Mouse (Mus musculus): ENCODE measurements around the gene Ets1. TPM values are rescaled to one million over a fixed set of nuclear protein-coding genes. Genes with fewer than 3 reads are reported as not detected.

Gene Ets1
- polyA plus RNA-seq, 1 experiment from 2014 or later: 48.5 TPM

DNA sequence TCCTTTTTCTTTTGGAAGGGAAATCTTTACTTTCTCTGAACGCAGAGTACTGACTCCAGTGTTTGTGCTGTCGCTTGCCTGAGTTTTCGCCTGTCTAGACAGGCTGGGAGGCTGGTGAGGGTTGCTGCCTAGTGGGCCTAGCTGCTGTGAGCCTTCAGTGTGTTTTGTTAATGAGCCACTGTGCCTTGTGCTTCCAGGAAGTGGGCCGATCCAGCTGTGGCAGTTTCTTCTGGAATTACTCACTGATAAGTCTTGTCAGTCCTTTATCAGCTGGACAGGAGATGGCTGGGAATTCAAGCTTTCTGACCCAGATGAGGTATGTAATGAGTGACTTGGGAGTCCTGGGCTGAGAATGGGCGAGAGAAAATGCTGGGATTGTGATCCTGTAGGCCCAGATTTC is 116.6 kb downstream of the Ets1 start:
- Histone ChIP-seq H3K9ac (replicated peaks) (no peak overlapping the region), H3K27ac (no peak overlapping the region), H3K4me2 (no peak overlapping the region), H3K4me3 (replicated peaks) (no peak overlapping the region), H3K36me3 (peaks cover 56% of the 10 kb centered on the region), H3K27me3 (no peaks in the 10 kb centered on the region), H3K9me3 (no peaks in the 10 kb centered on the region), H3K4me1 (replicated peaks) (peaks cover 9% of the 10 kb centered on the region)
- WGBS: 61% methylated on average over 5 of the region's 5 CpGs
- ATAC-seq (ENCODE audit: insufficient number of reproducible peaks, insufficient read depth, low FRiP score, low TSS enrichment, low read depth): no peak

DNA sequence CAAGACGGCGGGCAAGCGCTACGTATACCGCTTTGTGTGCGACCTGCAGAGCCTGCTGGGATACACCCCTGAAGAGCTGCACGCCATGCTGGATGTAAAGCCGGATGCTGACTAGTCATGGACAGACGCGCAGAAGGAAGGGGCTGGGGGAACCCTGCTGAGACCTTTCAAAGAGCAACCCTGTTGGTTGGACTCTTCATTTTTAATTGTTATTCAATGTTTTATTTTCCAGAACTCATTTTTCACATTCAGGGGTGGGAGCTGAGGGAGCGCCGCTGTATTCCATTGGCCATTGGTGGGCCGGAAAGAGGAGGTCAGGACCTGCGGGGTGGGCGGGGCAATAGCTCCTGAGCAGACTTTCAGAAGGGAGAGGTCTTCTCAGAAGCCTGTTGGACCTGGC is 118.3 kb downstream of the Ets1 start:
- no peak overlapping the region for H3K4me2 ChIP-seq
- ATAC-seq (ENCODE audit: insufficient number of reproducible peaks, insufficient read depth, low FRiP score, low TSS enrichment, low read depth): no peak
- no peaks in the 10 kb centered on the region for H3K27me3 ChIP-seq
- H3K36me3 ChIP-seq: peaks cover 55% of the 10 kb centered on the region
- H3K4me3 ChIP-seq (replicated peaks): no peak overlapping the region
- H3K4me1 ChIP-seq (replicated peaks): peaks cover 21% of the 10 kb centered on the region
- 95% methylated on average over 15 of the region's 15 CpGs for WGBS
- no peak overlapping the region for H3K27ac ChIP-seq
- H3K9ac ChIP-seq (replicated peaks): no peak overlapping the region
- no peaks in the 10 kb centered on the region for H3K9me3 ChIP-seq

DNA sequence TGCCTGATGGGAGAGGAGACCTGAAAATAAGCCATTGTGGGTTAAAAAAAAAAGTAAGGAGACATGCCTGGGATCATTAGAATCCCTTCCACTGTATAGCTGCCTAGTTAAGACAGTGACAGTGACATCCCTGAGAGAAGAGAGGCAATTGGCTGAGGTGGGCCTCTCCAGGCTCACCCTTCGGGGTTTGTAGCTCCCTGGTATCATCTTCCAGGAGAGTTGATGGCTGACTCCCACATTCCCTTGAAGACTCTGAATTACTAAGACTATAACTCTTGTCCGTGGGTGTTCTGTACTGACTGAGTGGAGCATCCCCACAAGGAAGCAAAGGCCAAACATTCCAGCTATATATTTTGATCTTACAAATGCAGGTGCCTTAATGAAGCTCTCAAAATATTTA is 120.0 kb downstream of the Ets1 start:
- H3K4me1 ChIP-seq (replicated peaks): peaks cover 14% of the 10 kb centered on the region
- H3K9me3 ChIP-seq: no peaks in the 10 kb centered on the region
- no peak for ATAC-seq (ENCODE audit: insufficient number of reproducible peaks, insufficient read depth, low FRiP score, low TSS enrichment, low read depth)
- peaks cover 44% of the 10 kb centered on the region for H3K36me3 ChIP-seq
- H3K27me3 ChIP-seq: no peaks in the 10 kb centered on the region
- no peak overlapping the region for H3K27ac ChIP-seq
- 74% methylated on average over 2 of the region's 2 CpGs for WGBS
- H3K9ac ChIP-seq (replicated peaks): no peak overlapping the region
- no peak overlapping the region for H3K4me2 ChIP-seq
- H3K4me3 ChIP-seq (replicated peaks): no peak overlapping the region

DNA sequence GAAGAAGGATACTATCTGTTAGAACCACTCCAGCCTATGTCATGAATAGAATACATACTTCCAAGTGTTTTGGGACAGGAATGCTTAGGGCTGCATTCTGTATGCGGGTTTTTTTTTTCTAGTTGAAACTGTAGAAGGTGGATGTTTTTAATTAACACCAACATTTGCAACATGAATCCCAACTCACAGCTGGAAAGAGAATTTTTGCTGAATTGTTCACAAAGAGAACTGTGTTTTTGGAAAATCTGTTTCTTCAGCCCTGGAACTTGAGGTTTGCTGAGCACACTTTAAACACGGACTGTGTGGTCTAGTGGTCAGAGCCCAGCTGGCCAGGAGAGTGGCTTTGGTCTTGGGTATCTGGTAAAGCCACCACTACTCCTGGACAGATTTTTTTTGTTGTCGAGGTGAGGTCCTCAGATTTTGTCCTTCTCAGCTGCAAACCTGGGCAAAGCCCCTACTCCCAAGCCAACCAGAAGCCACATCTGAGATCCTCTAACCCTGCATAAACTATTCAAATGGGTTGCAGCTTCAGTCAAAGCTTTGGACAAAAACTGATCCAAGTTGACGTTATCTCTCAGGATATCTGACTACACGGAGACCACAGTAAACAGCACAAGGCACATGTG is 122.4 kb downstream of the Ets1 start:
- Histone ChIP-seq H3K9ac (replicated peaks) (no peak overlapping the region), H3K4me2 (no peak overlapping the region), H3K27me3 (no peaks in the 10 kb centered on the region), H3K4me3 (replicated peaks) (no peak overlapping the region), H3K9me3 (no peaks in the 10 kb centered on the region), H3K27ac (peak overlapping the region; percentile 76), H3K4me1 (replicated peaks) (peaks cover 14% of the 10 kb centered on the region), H3K36me3 (peaks cover 33% of the 10 kb centered on the region)
- WGBS: 71% methylated on average over 5 of the region's 5 CpGs
- ATAC-seq (ENCODE audit: insufficient number of reproducible peaks, insufficient read depth, low FRiP score, low TSS enrichment, low read depth): no peak

DNA sequence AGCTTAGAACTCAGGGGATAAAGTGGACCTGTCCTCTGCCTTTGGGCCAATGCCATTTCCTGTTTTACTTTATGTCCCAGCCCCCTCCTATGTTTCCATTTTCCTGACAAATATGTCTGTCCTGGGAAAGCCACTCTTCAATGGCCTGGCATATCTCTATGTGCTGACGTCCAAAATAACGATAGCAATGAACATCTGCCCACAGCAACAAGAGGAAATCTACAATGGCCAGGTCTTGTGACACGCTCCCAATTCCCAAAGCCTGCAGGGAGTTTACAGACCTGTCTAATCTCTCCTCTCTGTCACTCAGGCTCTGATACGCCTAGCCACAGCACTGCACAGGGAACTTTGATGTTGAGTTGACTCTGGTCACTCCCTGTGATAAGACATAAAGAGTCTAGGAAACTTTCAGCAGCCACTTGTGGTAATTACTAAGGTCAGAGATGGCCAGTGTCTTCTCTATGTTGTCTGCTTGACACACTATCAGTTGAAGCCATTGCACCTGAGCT is 124.7 kb downstream of the Ets1 start:
- no peak for ATAC-seq (ENCODE audit: insufficient number of reproducible peaks, insufficient read depth, low FRiP score, low TSS enrichment, low read depth)
- Histone ChIP-seq H3K9ac (replicated peaks) (no peak overlapping the region), H3K4me3 (replicated peaks) (no peak overlapping the region), H3K27me3 (no peaks in the 10 kb centered on the region; the same call in 1 of the 2 replicates), H3K9me3 (no peaks in the 10 kb centered on the region), H3K4me2 (no peak overlapping the region), H3K4me1 (replicated peaks) (peaks cover 14% of the 10 kb centered on the region), H3K27ac (no peak overlapping the region), H3K36me3 (peaks cover 12% of the 10 kb centered on the region)
- 75% methylated on average over 4 of the region's 4 CpGs for WGBS

DNA sequence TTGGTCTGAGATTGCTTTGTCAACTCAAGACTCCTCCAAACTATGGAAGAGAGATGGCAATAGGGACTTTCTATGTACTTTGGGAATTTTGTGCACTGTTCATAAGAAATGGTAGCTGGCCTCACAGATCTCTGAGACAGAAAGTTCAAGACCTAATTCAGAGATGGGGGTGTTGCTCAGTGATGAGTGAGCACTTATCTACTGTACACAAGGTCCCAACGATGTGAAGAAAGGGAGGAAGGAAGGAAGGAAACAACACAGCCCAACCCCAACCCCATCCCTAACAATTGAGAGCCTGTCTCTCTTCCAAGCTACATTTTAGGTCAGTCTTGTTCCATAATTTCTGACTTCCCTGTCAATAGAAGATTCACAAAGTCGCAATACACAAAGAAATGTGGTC is 125.3 kb downstream of the Ets1 start:
- H3K27me3 ChIP-seq: no peaks in the 10 kb centered on the region; the same call in 1 of the 2 replicates
- WGBS: 79% methylated on average over 2 of the region's 2 CpGs

DNA sequence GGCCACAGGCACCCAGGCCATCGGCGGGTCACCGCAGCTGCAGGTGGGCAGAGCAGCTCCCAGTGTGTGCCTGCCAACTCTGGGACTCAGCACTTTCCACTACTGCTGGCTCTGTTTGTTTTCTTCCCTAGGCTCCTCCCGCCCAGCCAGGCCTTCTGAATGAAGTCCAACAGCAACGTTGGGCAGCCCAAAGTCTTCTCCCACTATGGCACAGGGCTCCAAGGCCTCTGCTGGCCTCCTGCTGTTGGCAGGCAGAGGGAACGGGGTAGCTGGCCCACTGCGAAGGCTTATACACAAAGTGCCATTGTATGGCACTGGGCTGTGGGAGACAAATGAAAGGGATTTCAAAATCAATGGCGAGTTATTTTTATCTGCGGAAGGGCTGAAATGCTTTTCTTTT is 128.4 kb downstream of the Ets1 start:
- no peaks in the 10 kb centered on the region; the same call in 1 of the 2 replicates for H3K27me3 ChIP-seq
- H3K9ac ChIP-seq (replicated peaks): no peak overlapping the region
- H3K36me3 ChIP-seq: no peaks in the 10 kb centered on the region
- no peak overlapping the region for H3K4me3 ChIP-seq (replicated peaks)
- no peaks in the 10 kb centered on the region for H3K4me1 ChIP-seq (replicated peaks)
- 83% methylated on average over 9 of the region's 9 CpGs for WGBS
- ATAC-seq (ENCODE audit: insufficient number of reproducible peaks, insufficient read depth, low FRiP score, low TSS enrichment, low read depth): no peak
- no peak overlapping the region for H3K27ac ChIP-seq
- no peak overlapping the region for H3K4me2 ChIP-seq
- H3K9me3 ChIP-seq: no peaks in the 10 kb centered on the region

More for the DNA sequence above, 125.3 kb downstream of the Ets1 start:
- H3K9ac ChIP-seq (replicated peaks): no peak overlapping the region
- ATAC-seq (ENCODE audit: insufficient number of reproducible peaks, insufficient read depth, low FRiP score, low TSS enrichment, low read depth): no peak
- H3K4me3 ChIP-seq (replicated peaks): no peak overlapping the region
- H3K36me3 ChIP-seq: peaks cover 8% of the 10 kb centered on the region; the same call in 1 of the 2 replicates
- no peak overlapping the region for H3K4me2 ChIP-seq
- H3K4me1 ChIP-seq (replicated peaks): peaks cover 14% of the 10 kb centered on the region
- no peaks in the 10 kb centered on the region for H3K9me3 ChIP-seq
- no peak overlapping the region for H3K27ac ChIP-seq

DNA sequence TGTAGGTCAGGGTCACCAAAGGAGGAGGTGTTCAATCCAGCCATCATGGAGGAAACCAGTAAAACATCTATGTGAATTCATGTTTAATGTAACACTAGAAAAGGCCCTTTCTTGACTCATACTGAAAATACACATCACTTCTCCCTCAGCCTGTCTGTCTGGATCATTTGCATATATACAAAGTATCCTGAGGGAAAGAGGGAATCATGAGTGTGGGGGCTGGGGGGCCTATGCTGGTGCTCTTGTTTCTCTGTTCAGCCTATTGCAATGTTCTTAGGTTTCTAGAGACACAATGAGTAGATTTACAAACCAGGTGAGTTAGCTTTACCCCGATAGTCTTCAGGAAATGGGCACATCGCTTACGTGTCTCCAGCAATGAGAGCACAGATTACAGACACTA is 129.1 kb downstream of the Ets1 start:
- 94% methylated on average over 3 of the region's 3 CpGs for WGBS
- ATAC-seq (ENCODE audit: insufficient number of reproducible peaks, insufficient read depth, low FRiP score, low TSS enrichment, low read depth): no peak
- H3K9me3 ChIP-seq: no peaks in the 10 kb centered on the region
- H3K4me3 ChIP-seq (replicated peaks): no peak overlapping the region
- no peaks in the 10 kb centered on the region; the same call in 1 of the 2 replicates for H3K27me3 ChIP-seq
- no peak overlapping the region for H3K9ac ChIP-seq (replicated peaks)
- no peaks in the 10 kb centered on the region for H3K36me3 ChIP-seq
- no peak overlapping the region for H3K27ac ChIP-seq
- H3K4me2 ChIP-seq: no peak overlapping the region
- H3K4me1 ChIP-seq (replicated peaks): no peaks in the 10 kb centered on the region

DNA sequence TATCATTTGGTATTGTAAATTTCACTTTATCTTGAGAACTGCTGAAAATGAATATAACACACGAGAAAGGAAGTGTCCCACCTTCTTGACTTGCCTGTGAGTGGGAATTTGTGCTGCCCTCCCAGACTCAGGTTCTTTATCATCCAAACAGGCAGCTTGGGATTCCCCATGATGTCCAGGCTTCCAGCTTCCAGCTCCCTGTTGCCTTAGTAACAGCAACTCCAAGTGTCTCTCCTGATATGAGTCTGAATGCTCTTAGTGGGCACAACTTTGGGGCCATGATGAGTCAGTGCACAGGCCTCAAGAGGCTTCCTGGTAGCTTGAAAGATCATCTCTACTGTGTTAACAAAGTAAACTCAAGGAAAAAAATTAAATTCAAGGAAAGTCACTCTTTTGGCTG is 142.8 kb downstream of the Ets1 start:
- Histone ChIP-seq H3K27ac (no peak overlapping the region), H3K4me3 (replicated peaks) (no peak overlapping the region), H3K36me3 (no peaks in the 10 kb centered on the region), H3K9ac (replicated peaks) (no peak overlapping the region), H3K4me2 (no peak overlapping the region), H3K9me3 (no peaks in the 10 kb centered on the region), H3K4me1 (replicated peaks) (peaks cover 5% of the 10 kb centered on the region; the same call in 1 of the 2 replicates), H3K27me3 (no peaks in the 10 kb centered on the region)
- 82% methylated on average over 1 of the region's 1 CpGs for WGBS
- ATAC-seq (ENCODE audit: insufficient number of reproducible peaks, insufficient read depth, low FRiP score, low TSS enrichment, low read depth): no peak

DNA sequence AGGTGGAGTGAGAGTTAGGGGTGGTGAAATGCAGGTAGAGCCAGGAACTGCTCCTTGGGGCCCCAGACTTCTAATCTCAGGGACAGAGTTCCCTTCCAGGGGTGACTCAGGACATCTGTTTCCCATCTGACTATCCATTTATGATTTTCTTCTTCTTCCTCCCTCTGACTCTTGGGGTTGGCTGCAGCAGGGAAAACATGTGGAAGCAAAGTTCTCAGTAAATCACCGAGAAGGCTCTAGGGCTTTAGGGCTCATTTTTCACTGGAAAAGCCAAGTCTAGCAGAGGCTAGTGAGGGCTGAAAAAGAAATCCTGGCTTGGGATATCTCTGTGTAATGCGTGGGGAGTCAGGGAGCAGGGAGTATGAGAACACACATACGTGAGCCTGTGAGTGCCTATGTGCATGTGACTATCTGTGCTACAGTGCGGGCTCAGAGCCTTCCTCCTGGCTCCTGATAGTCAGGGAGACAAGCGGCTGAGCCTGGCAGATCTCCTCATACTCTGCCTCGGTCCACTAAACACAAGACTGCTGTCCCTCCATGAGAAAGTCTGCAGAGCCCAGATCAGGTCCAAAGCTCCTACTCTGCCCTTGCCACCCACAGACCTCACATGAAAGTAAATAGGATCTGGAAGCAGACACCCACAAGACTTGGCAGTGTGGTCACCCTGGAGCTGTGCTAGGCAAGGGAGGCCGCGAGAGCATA is 146.5 kb downstream of the Ets1 start:
- no peak; the same call in 1 of the 2 replicates for ATAC-seq (ENCODE audit: insufficient number of reproducible peaks, insufficient read depth, low FRiP score, low TSS enrichment, low read depth)
- 0 out of 2 replicates have a peak overlapping the region, but pooled peaks have one; percentile 29 for H3K27ac ChIP-seq
- H3K9ac ChIP-seq (replicated peaks): no peak overlapping the region
- 67% methylated on average over 8 of the region's 8 CpGs for WGBS
- H3K9me3 ChIP-seq: no peaks in the 10 kb centered on the region
- no peak overlapping the region for H3K4me2 ChIP-seq
- peaks cover 12% of the 10 kb centered on the region for H3K4me1 ChIP-seq (replicated peaks)
- H3K36me3 ChIP-seq: no peaks in the 10 kb centered on the region
- H3K4me3 ChIP-seq (replicated peaks): no peak overlapping the region
- H3K27me3 ChIP-seq: no peaks in the 10 kb centered on the region

DNA sequence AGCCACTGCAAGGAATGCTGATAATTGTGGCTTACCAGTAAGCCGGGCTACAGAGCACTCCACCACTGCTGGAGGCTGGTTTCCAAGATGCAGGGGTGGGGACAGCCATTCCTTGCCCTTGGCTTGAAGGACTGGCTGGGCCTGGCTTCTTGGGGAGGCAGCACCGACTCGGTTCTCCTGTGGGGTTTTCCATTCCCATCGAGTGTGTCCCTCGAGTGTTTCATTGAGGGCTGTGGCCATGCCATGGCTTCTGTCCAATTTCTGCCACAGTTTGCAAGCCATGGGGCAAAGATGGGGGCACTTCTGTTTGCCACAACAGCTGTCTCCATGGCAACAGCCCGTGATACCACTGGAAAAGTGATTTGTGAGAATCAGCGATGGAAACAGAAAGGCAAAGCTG is 151.1 kb downstream of the Ets1 start:
- WGBS: 70% methylated on average over 7 of the region's 7 CpGs
- peak overlapping the region; percentile 45; the same call in 1 of the 2 replicates for H3K27ac ChIP-seq
- no peaks in the 10 kb centered on the region for H3K36me3 ChIP-seq
- H3K4me3 ChIP-seq (replicated peaks): no peak overlapping the region
- H3K27me3 ChIP-seq: no peaks in the 10 kb centered on the region
- no peaks in the 10 kb centered on the region for H3K9me3 ChIP-seq
- H3K4me1 ChIP-seq (replicated peaks): peaks cover 25% of the 10 kb centered on the region
- no peak overlapping the region for H3K4me2 ChIP-seq
- H3K9ac ChIP-seq (replicated peaks): no peak overlapping the region
- ATAC-seq (ENCODE audit: insufficient number of reproducible peaks, insufficient read depth, low FRiP score, low TSS enrichment, low read depth): no peak

Measured in limb, embryonic 12.5 days (tissue).